ENCODE assay signal across 8 mouse cellular contexts in genomic region chr1:40380111-40380510, GRCm38 (mm10). TPM values are rescaled to one million over a fixed set of nuclear protein-coding genes. Genes with fewer than 3 reads are reported as not detected.
A peak's percentile ranks its signal among the peaks of the same experiment; 100 is the strongest.
DNase-seq lines count a peak whose midpoint lies in the region; ATAC-seq and TF ChIP-seq lines count a peak whose summit lies in the region.

No protein-coding gene starts in this region.

- peak; percentile 81 for TF ChIP-seq CTCF in stomach, postnatal 0 days (IDR thresholded peaks at IDR 0.05; ENCODE audit: low read depth)

- TF ChIP-seq EP300 in stomach, postnatal 0 days (optimal IDR thresholded peaks at IDR 0.05): no peak

- DNase-seq in forebrain, embryonic 11.5 days (ENCODE audit: low spot score): peak; percentile 63
- peak; percentile 57 for DNase-seq in A20 (ENCODE audit: low read depth, low spot score)
- peak; percentile 73 for DNase-seq in adrenal gland, postnatal 14 days
- DNase-seq in frontal cortex, postnatal 14 days (ENCODE audit: low spot score in 2 of 2): peak; percentile 26 to 64
- peak; percentile 31 for DNase-seq in layer of hippocampus, adult 9-11 months
- peak; percentile 70 for DNase-seq in stomach, postnatal 0 days (ENCODE audit: low spot score)

- no peaks in the 10 kb centered on the region for H3K36me3 ChIP-seq in forebrain, embryonic 11.5 days (ENCODE audit: control insufficient read depth, insufficient read depth, low read length)
- no peaks in the 10 kb centered on the region for H3K36me3 ChIP-seq in forebrain, embryonic 15.5 days
- H3K36me3 ChIP-seq in stomach, postnatal 0 days (ENCODE audit: control insufficient read depth, insufficient read depth, low read length): no peaks in the 10 kb centered on the region

- H3K9me3 ChIP-seq in forebrain, embryonic 11.5 days (ENCODE audit: control insufficient read depth, low read length): no peaks in the 10 kb centered on the region
- H3K9me3 ChIP-seq in forebrain, embryonic 15.5 days: no peaks in the 10 kb centered on the region
- H3K9me3 ChIP-seq in stomach, postnatal 0 days (ENCODE audit: control insufficient read depth, low read length): no peaks in the 10 kb centered on the region

- no peaks in the 10 kb centered on the region for H3K4me1 ChIP-seq in forebrain, embryonic 11.5 days (replicated peaks; ENCODE audit: control insufficient read depth, insufficient read depth, low read length)
- no peaks in the 10 kb centered on the region for H3K4me1 ChIP-seq in forebrain, embryonic 15.5 days
- H3K4me1 ChIP-seq in stomach, postnatal 0 days (replicated peaks; ENCODE audit: control insufficient read depth, insufficient read depth): no peaks in the 10 kb centered on the region

- H3K4me2 ChIP-seq in forebrain, embryonic 11.5 days (ENCODE audit: low read depth, low read length, severe bottlenecking): no peak overlapping the region
- no peak overlapping the region for H3K4me2 ChIP-seq in forebrain, embryonic 15.5 days (replicated peaks)
- no peak overlapping the region for H3K4me2 ChIP-seq in stomach, postnatal 0 days (replicated peaks; ENCODE audit: low read depth)

- no peak for ATAC-seq in forebrain, embryonic 11.5 days (replicated peaks; ENCODE audit: low FRiP score)
- ATAC-seq in forebrain, embryonic 15.5 days (replicated peaks): no peak
- peak; percentile 65 for ATAC-seq in megakaryocyte, adult 5-6 weeks (ENCODE audit: poor library complexity, severe bottlenecking)
- peak; percentile 60; the same call in 1 of the 2 replicates for ATAC-seq in stomach, postnatal 0 days (ENCODE audit: low FRiP score, low TSS enrichment)

- H3K9ac ChIP-seq in forebrain, embryonic 11.5 days (ENCODE audit: low read length): no peak overlapping the region
- H3K9ac ChIP-seq in forebrain, embryonic 15.5 days (replicated peaks): no peak overlapping the region
- H3K9ac ChIP-seq in stomach, postnatal 0 days (ENCODE audit: low read length): no peak overlapping the region

- H3K4me3 ChIP-seq in forebrain, embryonic 11.5 days (ENCODE audit: low read depth, low read length): no peak overlapping the region
- no peak overlapping the region for H3K4me3 ChIP-seq in forebrain, embryonic 15.5 days
- H3K4me3 ChIP-seq in stomach, postnatal 0 days (ENCODE audit: low read depth, low read length): no peak overlapping the region

- no peak overlapping the region for H3K27ac ChIP-seq in forebrain, embryonic 11.5 days (ENCODE audit: low read depth, low read length)
- H3K27ac ChIP-seq in forebrain, embryonic 15.5 days (replicated peaks): no peak overlapping the region
- no peak overlapping the region for H3K27ac ChIP-seq in stomach, postnatal 0 days (replicated peaks)

- H3K27me3 ChIP-seq in forebrain, embryonic 11.5 days (ENCODE audit: control insufficient read depth, insufficient read depth, low read length): no peaks in the 10 kb centered on the region
- no peaks in the 10 kb centered on the region for H3K27me3 ChIP-seq in forebrain, embryonic 15.5 days
- H3K27me3 ChIP-seq in stomach, postnatal 0 days (ENCODE audit: control insufficient read depth, insufficient read depth, low read length): no peaks in the 10 kb centered on the region

- WGBS in forebrain, embryonic 11.5 days: 65% methylated on average over 6 of the region's 6 CpGs
- WGBS in forebrain, embryonic 15.5 days: 62% methylated on average over 6 of the region's 6 CpGs
- 48% methylated on average over 6 of the region's 6 CpGs for WGBS in stomach, postnatal 0 days

RNA-seq across cellular contexts. Expression of gene Il1rl1, which starts 49.3 kb away (rescaled TPM):
- polyA plus RNA-seq in forebrain, embryonic 11.5 days (2014; fragmentation: Nextera tagmentation; extraction: Ambion mirVana): 0.05 TPM in 1 of 2 replicates, not detected in the other
- polyA plus RNA-seq in forebrain, embryonic 15.5 days (2015; fragmentation: Nextera tagmentation; extraction: Ambion mirVana): not detected in 2 replicates
- total RNA-seq in adrenal gland, postnatal 14 days (2021): 2.2 and 3.4 TPM in 2 replicates
- total RNA-seq in megakaryocyte, adult 5-6 weeks (2015): 4.2 and 7.3 TPM in 2 replicates
- 5.7 and 8.9 TPM in 2 replicates for total RNA-seq in megakaryocyte, adult 5-6 weeks (2017)
- polyA plus RNA-seq in stomach, postnatal 0 days (2015; fragmentation: Nextera tagmentation; extraction: Ambion mirVana): 0.42 and 0.55 TPM in 2 replicates

RNA-seq across cellular contexts. Expression of gene Il1rl2, which starts 55.7 kb away (rescaled TPM):
- 0.93 and 0.99 TPM in 2 replicates for polyA plus RNA-seq in forebrain, embryonic 11.5 days (2014; fragmentation: Nextera tagmentation; extraction: Ambion mirVana)
- 0.80 and 1.1 TPM in 2 replicates for polyA plus RNA-seq in forebrain, embryonic 15.5 days (2015; fragmentation: Nextera tagmentation; extraction: Ambion mirVana)
- 3.6 and 4.4 TPM in 2 replicates for total RNA-seq in adrenal gland, postnatal 14 days (2021)
- 4.0 and 6.2 TPM in 2 replicates for total RNA-seq in megakaryocyte, adult 5-6 weeks (2015)
- total RNA-seq in megakaryocyte, adult 5-6 weeks (2017): 4.2 and 5.3 TPM in 2 replicates
- polyA plus RNA-seq in stomach, postnatal 0 days (2015; fragmentation: Nextera tagmentation; extraction: Ambion mirVana): 6.1 and 6.8 TPM in 2 replicates

Comparison
In these comparisons a context has a peak if more than half of its experiments do, and no peak if none do; other contexts are left out.
1. ATAC-seq: peak in megakaryocyte, adult 5-6 weeks (single experiment) and stomach, postnatal 0 days (single experiment); none in forebrain, embryonic 11.5 days (single experiment) and forebrain, embryonic 15.5 days (single experiment).
2. Peak in every context shown above with its lines, with median percentiles within 50 percentile points of each other: DNase-seq.